Mouse (Mus musculus) heart, embryonic 10.5 days (tissue): ENCODE results near the gene Lix1. TPM values are rescaled to one million over a fixed set of nuclear protein-coding genes. Genes with fewer than 3 reads are reported as not detected.

Experiments
- DNase-seq: peaks from one replicate; pipeline ENCODE4 v3.0.0-alpha.2; 2017; ENCODE audit warnings: low spot score
- H3K27ac ChIP-seq: fragments of 300-500 bp; sonication (generic); 2 replicates; pipeline ENCODE4 v1.5.1; 2016; ENCODE audit warnings: mild to moderate bottlenecking
- H3K27me3 ChIP-seq: fragments of 300-500 bp; sonication (generic); 2 replicates; pipeline ENCODE4 v1.6.1; 2016; ENCODE audit warnings: mild to moderate bottlenecking; ENCODE audit not compliant: poor library complexity, insufficient read depth, severe bottlenecking
- H3K36me3 ChIP-seq: fragments of 300-500 bp; sonication (generic); 2 replicates; pipeline ENCODE4 v1.6.1; 2016; ENCODE audit warnings: mild to moderate bottlenecking, moderate library complexity
- H3K4me1 ChIP-seq: fragments of 300-500 bp; sonication (generic); 2 replicates; pipeline ENCODE4 v1.6.1; 2016; ENCODE audit warnings: mild to moderate bottlenecking
- H3K4me3 ChIP-seq: fragments of 300-500 bp; sonication (generic); 2 replicates; pipeline ENCODE4 v1.5.1; 2016; ENCODE audit warnings: mild to moderate bottlenecking, moderate library complexity
- H3K9me3 ChIP-seq: fragments of 300-500 bp; sonication (generic); 2 replicates; pipeline ENCODE4 v1.6.1; 2016; ENCODE audit warnings: mild to moderate bottlenecking, moderate library complexity
- WGBS: fragments of 180-500 bp; shearing (Covaris S2); methylation state at CpG from one replicate; pipeline ENCODE4 v1.1.7; 2016; 5-methylcytosine and 5-hydroxymethylcytosine counted together
- polyA plus RNA-seq: library from polyadenylated mRNA; unstranded; fragments of >200 nt; fragmentation: Nextera tagmentation; extraction: Ambion mirVana; gene quantifications from 2 replicates; pipeline ENCODE4 v1.2.1, GENCODE M21; 2016

Gene Lix1
- polyA plus RNA-seq, 1 experiment from 2014 or later, result 31.2 TPM

DNA sequence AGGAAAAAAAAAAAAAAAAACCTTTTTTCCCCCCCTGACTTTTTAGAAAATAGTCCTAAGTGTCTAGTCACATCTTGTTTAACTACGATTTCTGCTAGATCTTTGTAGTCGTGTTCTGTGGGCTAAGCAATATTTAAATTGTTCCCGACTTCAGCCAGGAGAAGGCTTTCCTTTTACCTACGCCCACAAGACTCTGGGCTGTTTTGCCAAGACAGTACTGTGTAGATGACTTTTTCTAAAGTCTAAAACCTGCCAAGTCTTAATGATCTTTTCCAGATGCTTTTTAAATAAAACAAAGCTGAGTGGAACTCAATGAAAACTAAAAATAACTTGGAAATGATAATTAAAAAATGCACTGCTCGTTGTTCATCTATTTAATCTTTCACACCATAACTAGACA is 566 bp downstream of the Lix1 start:
- Histone ChIP-seq H3K36me3 (no peaks in the 10 kb centered on the region), H3K4me3 (peak overlapping the region; percentile 40), H3K27ac (no peak overlapping the region), H3K4me1 (no peaks in the 10 kb centered on the region), H3K27me3 (no peaks in the 10 kb centered on the region), H3K9me3 (no peaks in the 10 kb centered on the region)
- 40% methylated on average over 5 of the region's 5 CpGs for WGBS
- no peak for DNase-seq

DNA sequence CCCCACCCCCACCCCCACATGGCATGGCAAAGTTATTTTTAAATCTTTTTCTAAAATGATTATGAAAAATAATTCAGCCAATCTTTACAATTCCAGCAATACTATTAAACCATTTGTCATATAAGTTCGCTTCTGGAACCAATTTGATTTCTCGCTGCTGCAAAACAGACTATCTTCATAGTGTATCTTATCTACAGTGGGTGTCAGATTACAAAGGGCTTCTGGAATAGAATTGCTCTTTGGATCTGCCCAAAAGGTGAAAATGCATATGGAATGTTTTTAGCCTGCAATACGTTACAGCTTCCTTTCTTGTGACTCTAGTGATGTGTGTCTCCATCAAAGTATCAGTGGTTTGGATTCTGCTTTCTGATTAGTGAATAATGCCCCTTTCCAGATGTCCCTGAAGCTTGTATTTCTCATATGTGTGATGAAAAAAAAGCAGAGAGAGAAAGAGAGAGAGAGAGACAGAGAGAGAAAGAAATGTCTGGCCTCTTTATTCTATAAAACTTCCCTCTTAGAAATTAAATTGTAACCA is 1.2 kb downstream of the Lix1 start:
- 16% methylated on average over 3 of the region's 3 CpGs for WGBS
- Histone ChIP-seq H3K9me3 (no peaks in the 10 kb centered on the region), H3K4me3 (no peak overlapping the region), H3K36me3 (no peaks in the 10 kb centered on the region), H3K27ac (no peak overlapping the region), H3K4me1 (no peaks in the 10 kb centered on the region), H3K27me3 (no peaks in the 10 kb centered on the region)
- DNase-seq, result no peak

DNA sequence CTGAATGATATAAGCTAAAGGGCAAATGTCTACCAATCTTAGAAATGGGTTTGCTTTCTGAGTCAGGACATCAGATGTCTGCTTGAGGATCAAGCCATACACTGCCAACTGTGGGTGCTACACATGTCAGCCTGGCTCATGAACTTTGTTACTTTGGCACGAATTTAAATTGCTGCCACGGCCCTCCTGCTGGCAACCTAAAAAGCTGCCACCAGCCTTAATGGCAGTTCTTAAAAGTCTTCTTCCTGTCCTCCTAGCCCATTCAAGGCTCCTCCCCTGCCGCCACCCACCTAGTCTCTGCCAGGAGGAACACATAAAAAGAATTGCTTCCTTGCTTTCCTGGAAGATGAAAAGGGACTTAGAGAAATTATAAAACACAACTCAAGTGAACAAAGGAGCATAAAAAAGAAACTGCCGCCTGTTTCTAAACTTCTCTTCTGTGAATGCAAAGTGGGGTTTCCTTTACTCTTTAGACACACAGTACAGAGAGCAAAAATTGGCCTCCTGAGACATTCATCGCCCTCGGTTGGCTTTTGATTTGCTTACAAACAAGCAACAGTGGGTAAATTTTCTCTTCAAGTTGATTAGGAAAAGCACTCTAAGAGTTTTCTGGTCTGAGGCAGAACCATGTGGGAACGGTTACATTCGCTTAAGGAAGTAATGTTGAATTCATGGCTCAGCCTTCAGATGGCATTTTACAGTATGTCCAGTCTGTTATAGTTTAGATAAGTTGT is 2.5 kb downstream of the Lix1 start:
- DNase-seq, result no peak
- Histone ChIP-seq H3K27me3 (no peaks in the 10 kb centered on the region), H3K4me1 (peaks cover 2% of the 10 kb centered on the region; the same call in 1 of the 2 replicates), H3K4me3 (no peak overlapping the region), H3K27ac (no peak overlapping the region), H3K9me3 (no peaks in the 10 kb centered on the region), H3K36me3 (no peaks in the 10 kb centered on the region)
- 61% methylated on average over 8 of the region's 8 CpGs for WGBS

DNA sequence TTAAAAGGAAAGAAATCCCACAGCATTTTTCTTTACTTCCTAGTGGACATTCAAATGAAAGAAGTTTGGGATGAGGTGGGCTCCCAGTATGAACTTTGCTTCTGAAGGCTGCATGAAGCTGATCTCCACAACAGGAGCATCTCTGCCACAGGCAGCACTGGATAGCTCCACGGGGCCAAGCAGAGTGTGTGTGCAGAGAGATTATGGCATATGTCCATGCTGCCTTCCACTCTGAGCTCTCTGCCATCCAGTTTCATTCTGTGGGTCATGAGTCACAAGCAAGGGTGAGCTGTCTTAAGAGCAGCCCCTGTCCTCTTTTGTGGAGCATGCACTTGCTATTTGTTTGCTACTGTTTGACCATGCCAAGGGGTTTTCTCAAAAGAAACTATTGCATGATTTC is 3.1 kb downstream of the Lix1 start:
- H3K27ac ChIP-seq, result no peak overlapping the region
- no peaks in the 10 kb centered on the region for H3K36me3 ChIP-seq
- no peaks in the 10 kb centered on the region for H3K9me3 ChIP-seq
- DNase-seq, result no peak
- 57% methylated on average over 1 of the region's 1 CpGs for WGBS
- H3K27me3 ChIP-seq, result no peaks in the 10 kb centered on the region
- H3K4me3 ChIP-seq, result no peak overlapping the region
- H3K4me1 ChIP-seq, result peaks cover 2% of the 10 kb centered on the region; the same call in 1 of the 2 replicates

DNA sequence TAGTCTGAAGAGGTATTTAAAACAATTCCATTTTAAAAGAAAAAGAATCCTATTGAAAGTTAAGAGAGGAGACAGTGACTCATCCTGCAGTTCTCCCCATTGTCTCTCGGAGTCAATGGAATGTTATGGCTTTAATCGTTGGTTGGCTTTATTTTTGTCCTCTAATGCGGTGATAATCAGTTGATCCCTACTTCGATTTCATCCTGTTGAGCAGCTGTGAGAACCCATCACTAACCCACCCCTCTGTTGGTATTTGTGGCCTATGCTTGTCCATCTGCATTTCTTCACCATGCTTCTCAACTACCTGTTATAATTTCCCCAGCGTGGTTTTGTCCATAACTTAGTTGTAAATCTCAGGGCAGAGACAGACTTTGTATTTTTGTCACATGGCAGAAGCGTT is 5.7 kb downstream of the Lix1 start:
- H3K4me3 ChIP-seq, result no peak overlapping the region
- H3K27me3 ChIP-seq, result no peaks in the 10 kb centered on the region
- 63% methylated on average over 6 of the region's 6 CpGs for WGBS
- H3K27ac ChIP-seq, result no peak overlapping the region
- H3K9me3 ChIP-seq, result no peaks in the 10 kb centered on the region
- H3K4me1 ChIP-seq, result peaks cover 2% of the 10 kb centered on the region; the same call in 1 of the 2 replicates
- no peaks in the 10 kb centered on the region for H3K36me3 ChIP-seq
- DNase-seq, result no peak

DNA sequence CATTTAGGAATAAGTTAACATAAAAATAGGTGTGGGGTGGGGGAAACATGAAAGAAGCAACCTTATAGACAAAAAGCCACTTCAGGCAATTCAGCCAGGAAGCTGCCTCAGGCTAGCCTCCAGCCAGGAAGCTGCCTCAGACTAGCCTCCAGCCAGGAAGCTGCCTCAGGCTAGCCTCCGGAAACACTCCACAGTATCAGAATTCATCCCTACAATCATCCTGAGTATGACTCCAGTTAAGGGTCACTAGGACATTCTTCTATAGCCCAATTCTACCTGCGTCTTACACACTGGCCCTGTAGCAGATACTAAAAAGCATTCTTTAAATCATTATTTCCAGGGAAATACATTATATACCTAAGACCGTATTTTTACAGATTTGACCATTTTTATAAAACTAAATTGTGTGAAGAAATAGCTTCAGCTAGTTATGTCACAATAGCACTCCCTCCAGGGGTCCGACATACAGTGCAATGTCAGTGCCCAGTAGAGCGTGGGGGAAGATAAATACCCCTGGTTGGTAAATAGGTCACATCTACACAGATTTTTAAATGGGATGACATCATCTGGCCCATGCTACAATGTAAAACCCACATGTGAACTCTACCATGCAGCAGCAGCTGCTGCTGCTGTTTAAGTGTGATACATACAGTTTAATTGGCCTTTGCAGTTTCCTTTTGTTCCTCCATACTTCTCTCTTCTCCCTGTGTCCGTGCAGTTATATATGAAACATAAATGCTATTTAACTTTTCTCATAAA is 6.4 kb downstream of the Lix1 start:
- Histone ChIP-seq H3K27ac (no peak overlapping the region), H3K9me3 (no peaks in the 10 kb centered on the region), H3K4me1 (peaks cover 2% of the 10 kb centered on the region; the same call in 1 of the 2 replicates), H3K36me3 (no peaks in the 10 kb centered on the region), H3K27me3 (no peaks in the 10 kb centered on the region), H3K4me3 (no peak overlapping the region)
- WGBS, result 68% methylated on average over 6 of the region's 6 CpGs
- DNase-seq, result no peak

DNA sequence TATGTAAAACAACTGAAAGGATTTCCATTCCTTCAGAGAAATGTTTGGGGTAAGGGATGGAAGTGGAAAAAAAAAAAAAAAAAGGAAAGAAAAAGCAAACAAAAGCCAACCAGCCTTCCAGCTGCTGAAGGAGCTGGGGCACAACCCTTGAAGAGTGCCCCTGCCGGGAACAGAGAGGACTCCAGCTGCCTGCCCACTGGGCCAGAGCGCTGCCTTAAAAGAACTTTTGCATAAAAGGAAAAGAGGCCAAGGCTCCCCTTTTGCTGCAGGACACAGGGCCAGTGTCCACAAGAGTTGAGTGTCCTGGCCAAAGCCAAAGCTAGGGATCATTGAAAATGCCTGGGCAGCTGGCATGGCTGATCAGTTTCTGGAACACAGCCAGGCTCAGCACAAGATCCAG is 7.1 kb downstream of the Lix1 start:
- DNase-seq, result no peak
- no peaks in the 10 kb centered on the region for H3K36me3 ChIP-seq
- H3K27ac ChIP-seq, result no peak overlapping the region
- 28% methylated on average over 2 of the region's 2 CpGs for WGBS
- H3K4me1 ChIP-seq, result peaks cover 2% of the 10 kb centered on the region; the same call in 1 of the 2 replicates
- no peak overlapping the region for H3K4me3 ChIP-seq
- H3K9me3 ChIP-seq, result no peaks in the 10 kb centered on the region
- H3K27me3 ChIP-seq, result no peaks in the 10 kb centered on the region

DNA sequence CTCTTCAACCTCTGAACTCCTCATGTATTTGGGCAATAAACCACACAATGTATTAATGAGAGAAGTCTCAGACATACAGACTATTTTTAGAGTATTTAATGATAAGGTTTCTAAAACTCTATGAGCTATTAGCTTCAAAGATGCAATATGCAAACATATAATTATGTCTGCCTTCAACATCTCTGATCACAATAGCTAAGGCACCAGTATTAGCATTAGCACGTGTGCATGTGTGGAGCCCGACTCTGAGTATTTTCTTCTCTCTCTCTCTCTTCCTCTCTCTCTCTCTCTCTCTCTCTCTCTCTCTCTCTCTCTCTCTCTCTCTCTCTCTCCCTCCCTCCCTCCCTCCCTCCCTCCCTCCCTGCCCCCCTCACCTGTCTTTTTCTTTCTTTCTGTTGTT is 9.0 kb downstream of the Lix1 start:
- H3K36me3 ChIP-seq, result no peaks in the 10 kb centered on the region
- 70% methylated on average over 2 of the region's 2 CpGs for WGBS

DNA sequence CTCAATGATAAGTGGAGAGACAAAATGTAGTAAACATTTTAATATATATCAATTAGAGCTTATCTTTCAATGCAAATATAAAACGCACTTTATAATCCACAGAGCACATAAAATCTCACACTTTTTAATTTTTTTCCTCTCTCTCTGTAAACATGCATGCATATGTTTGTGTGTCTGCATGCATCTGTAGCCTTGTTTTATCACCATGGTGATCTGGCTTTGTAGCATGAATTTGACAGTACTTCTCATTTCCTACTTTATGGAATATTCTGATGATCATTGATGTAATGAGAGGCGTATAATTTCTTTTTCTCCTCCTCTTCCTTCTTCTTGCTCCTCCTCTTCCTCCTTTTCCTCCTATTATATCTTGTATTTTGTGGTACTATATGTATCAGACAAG is 9.7 kb downstream of the Lix1 start:
- no peak for DNase-seq
- Histone ChIP-seq H3K36me3 (no peaks in the 10 kb centered on the region), H3K27ac (no peak overlapping the region), H3K9me3 (no peaks in the 10 kb centered on the region), H3K4me1 (peaks cover 2% of the 10 kb centered on the region; the same call in 1 of the 2 replicates), H3K4me3 (no peak overlapping the region), H3K27me3 (no peaks in the 10 kb centered on the region)
- WGBS, result 84% methylated on average over 2 of the region's 2 CpGs

More for the DNA sequence above, 9.0 kb downstream of the Lix1 start:
- no peaks in the 10 kb centered on the region for H3K9me3 ChIP-seq
- H3K4me1 ChIP-seq, result peaks cover 2% of the 10 kb centered on the region; the same call in 1 of the 2 replicates
- no peaks in the 10 kb centered on the region for H3K27me3 ChIP-seq
- no peak overlapping the region for H3K27ac ChIP-seq
- H3K4me3 ChIP-seq, result no peak overlapping the region
- DNase-seq, result no peak

DNA sequence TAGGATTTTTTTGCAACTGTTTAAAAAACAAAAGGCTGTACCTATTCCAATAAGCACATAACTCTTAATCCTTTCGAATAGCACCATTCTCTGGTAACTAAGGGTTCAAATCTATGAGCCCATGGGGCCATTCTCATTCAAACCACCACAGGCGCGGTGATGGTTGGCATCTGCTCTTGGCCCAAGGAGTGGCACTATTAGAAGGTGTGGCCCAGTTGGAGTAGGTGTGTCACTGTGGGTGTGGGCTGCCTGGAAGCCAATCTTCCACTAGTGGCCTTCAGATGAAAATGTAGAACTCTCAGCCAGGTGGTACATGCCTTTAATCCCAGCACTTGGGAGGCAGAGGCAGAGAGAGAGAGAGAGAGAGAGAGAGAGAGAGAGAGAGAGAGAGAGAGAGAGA is 11.7 kb downstream of the Lix1 start:
- WGBS, result 92% methylated on average over 3 of the region's 3 CpGs
- peaks cover 2% of the 10 kb centered on the region; the same call in 1 of the 2 replicates for H3K4me1 ChIP-seq
- H3K27ac ChIP-seq, result no peak overlapping the region
- H3K4me3 ChIP-seq, result no peak overlapping the region
- DNase-seq, result no peak
- no peaks in the 10 kb centered on the region for H3K36me3 ChIP-seq
- no peaks in the 10 kb centered on the region for H3K9me3 ChIP-seq
- H3K27me3 ChIP-seq, result no peaks in the 10 kb centered on the region

DNA sequence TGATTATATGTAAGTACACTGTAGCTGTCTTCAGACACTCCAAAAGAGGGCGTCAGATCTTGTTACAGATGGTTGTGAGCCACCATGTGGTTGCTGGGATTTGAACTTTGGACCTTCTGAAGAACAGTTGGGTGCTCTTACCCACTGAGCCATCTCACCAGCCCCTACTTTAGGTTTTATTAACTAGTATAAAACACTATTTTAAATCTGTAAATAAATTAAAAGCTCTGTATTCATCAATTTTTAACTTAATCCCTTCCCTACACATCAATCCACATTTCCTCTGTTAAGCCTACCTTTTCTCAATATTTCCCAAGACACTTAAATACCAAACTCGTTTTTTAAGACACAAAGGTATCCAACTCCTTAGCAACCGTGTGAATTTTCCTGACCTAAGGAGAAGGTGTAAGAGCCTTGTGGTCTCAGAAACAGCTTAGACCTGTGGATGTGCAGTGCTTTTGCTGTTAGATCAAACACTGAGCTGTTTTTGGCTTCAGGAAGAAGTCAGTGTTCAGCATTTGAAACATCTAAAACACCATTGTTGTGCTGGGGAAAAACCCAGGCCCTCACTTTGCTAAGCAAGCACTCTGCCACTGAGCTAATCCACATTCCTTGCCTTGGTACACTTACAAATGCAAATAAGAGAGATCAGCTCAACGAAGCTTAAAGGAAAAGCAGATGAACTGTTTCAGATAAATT is 22.3 kb downstream of the Lix1 start:
- no peak for DNase-seq
- Histone ChIP-seq H3K27me3 (no peaks in the 10 kb centered on the region), H3K27ac (no peak overlapping the region), H3K4me1 (no peaks in the 10 kb centered on the region), H3K4me3 (no peak overlapping the region), H3K9me3 (no peaks in the 10 kb centered on the region), H3K36me3 (no peaks in the 10 kb centered on the region)
- WGBS, result 47% methylated on average over 4 of the region's 4 CpGs

DNA sequence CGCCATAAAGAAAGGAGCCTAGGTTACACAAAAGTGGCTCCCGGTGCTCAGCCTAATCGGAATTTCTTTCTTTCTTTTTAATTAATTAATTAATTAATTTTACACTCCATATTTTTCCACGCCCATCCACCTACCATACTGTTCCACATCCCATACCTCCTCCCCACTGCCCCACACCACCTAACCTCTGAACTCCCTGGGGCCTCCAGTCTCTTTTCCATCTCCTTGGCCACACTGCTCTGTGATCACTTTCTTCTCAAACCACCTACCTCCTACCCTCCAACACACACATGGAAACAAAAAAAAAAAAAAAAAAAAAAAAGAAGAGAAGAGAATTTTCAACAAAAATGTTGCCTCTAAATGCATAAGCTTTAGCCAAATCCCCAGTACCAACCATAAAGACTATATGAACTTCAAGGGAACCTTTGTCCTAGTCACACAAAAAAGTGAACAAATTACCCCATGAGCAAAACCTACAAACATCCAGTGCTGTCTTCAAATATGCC is 22.9 kb downstream of the Lix1 start:
- 68% methylated on average over 4 of the region's 4 CpGs for WGBS
- no peak overlapping the region for H3K4me3 ChIP-seq
- H3K27me3 ChIP-seq, result no peaks in the 10 kb centered on the region
- H3K27ac ChIP-seq, result no peak overlapping the region
- H3K4me1 ChIP-seq, result no peaks in the 10 kb centered on the region
- no peaks in the 10 kb centered on the region for H3K9me3 ChIP-seq
- H3K36me3 ChIP-seq, result no peaks in the 10 kb centered on the region
- no peak for DNase-seq
